Mouse (Mus musculus): ENCODE results near the gene Klhdc10. TPM values are rescaled to one million over a fixed set of nuclear protein-coding genes. Genes with fewer than 3 reads are reported as not detected.

The Klhdc10 gene
- polyA plus RNA-seq, 1 experiment = 84.2 TPM

GRCm38 (mm10) chr6:30476025-30476765 lies 74.5 kb downstream of the Klhdc10 start:
- no peak for DNase-seq
- Histone ChIP-seq H3K4me3 (replicated peaks; ENCODE audit: insufficient read depth, low read depth, low read length) (no peak overlapping the region), H3K27ac (ENCODE audit: insufficient read depth, low read length) (peak overlapping the region; percentile 51; the same call in 1 of the 2 replicates), H3K27me3 (ENCODE audit: control insufficient read depth, insufficient read depth, low read length) (no peaks in the 10 kb centered on the region), H3K4me1 (ENCODE audit: control insufficient read depth, insufficient read depth, low read length) (peaks cover 28% of the 10 kb centered on the region)
- 57% methylated on average over 10 of the region's 10 CpGs for WGBS
- TF ChIP-seq POLR2A (IDR thresholded peaks at IDR 0.05; ENCODE audit: borderline replicate concordance, insufficient read depth, low read length) = no peak
- TF ChIP-seq CTCF (IDR thresholded peaks at IDR 0.05; ENCODE audit: borderline replicate concordance, insufficient read depth, low read depth, low read length) = no peak

GRCm38 (mm10) chr6:30477210-30477714 lies 75.6 kb downstream of the Klhdc10 start:
- Histone ChIP-seq H3K4me1 (ENCODE audit: control insufficient read depth, insufficient read depth, low read length) (peaks cover 28% of the 10 kb centered on the region), H3K27ac (ENCODE audit: insufficient read depth, low read length) (peak overlapping the region; percentile 51), H3K27me3 (ENCODE audit: control insufficient read depth, insufficient read depth, low read length) (no peaks in the 10 kb centered on the region), H3K4me3 (replicated peaks; ENCODE audit: insufficient read depth, low read depth, low read length) (no peak overlapping the region)
- WGBS = 55% methylated on average over 8 of the region's 8 CpGs
- peak; percentile 60 to 74 for DNase-seq
- 0 out of 2 replicates have a peak, but pooled peaks have one; percentile 4 for TF ChIP-seq POLR2A (IDR thresholded peaks at IDR 0.05; ENCODE audit: borderline replicate concordance, insufficient read depth, low read length)
- no peak for TF ChIP-seq CTCF (IDR thresholded peaks at IDR 0.05; ENCODE audit: borderline replicate concordance, insufficient read depth, low read depth, low read length)

GRCm38 (mm10) chr6:30477784-30478183 lies 76.1 kb downstream of the Klhdc10 start:
- TF ChIP-seq POLR2A (IDR thresholded peaks at IDR 0.05; ENCODE audit: borderline replicate concordance, insufficient read depth, low read length) = no peak
- TF ChIP-seq CTCF (IDR thresholded peaks at IDR 0.05; ENCODE audit: borderline replicate concordance, insufficient read depth, low read depth, low read length) = no peak

GRCm38 (mm10) chr6:30479418-30479817 lies 77.8 kb downstream of the Klhdc10 start:
- H3K27me3 ChIP-seq (ENCODE audit: control insufficient read depth, insufficient read depth, low read length) = no peaks in the 10 kb centered on the region
- no peak overlapping the region for H3K4me3 ChIP-seq (replicated peaks; ENCODE audit: insufficient read depth, low read depth, low read length)
- DNase-seq = no peak
- WGBS = 49% methylated on average over 3 of the region's 3 CpGs
- peaks cover 28% of the 10 kb centered on the region for H3K4me1 ChIP-seq (ENCODE audit: control insufficient read depth, insufficient read depth, low read length)
- TF ChIP-seq CTCF (IDR thresholded peaks at IDR 0.05; ENCODE audit: borderline replicate concordance, insufficient read depth, low read depth, low read length) = no peak
- no peak for TF ChIP-seq POLR2A (IDR thresholded peaks at IDR 0.05; ENCODE audit: borderline replicate concordance, insufficient read depth, low read length)
- no peak overlapping the region; the same call in 1 of the 2 replicates for H3K27ac ChIP-seq (ENCODE audit: insufficient read depth, low read length)

More at GRCm38 (mm10) chr6:30477784-30478183, 76.1 kb downstream of the Klhdc10 start:
- DNase-seq = no peak
- Histone ChIP-seq H3K27ac (ENCODE audit: insufficient read depth, low read length) (peak overlapping the region; percentile 51; the same call in 1 of the 2 replicates), H3K27me3 (ENCODE audit: control insufficient read depth, insufficient read depth, low read length) (no peaks in the 10 kb centered on the region), H3K4me3 (replicated peaks; ENCODE audit: insufficient read depth, low read depth, low read length) (no peak overlapping the region), H3K4me1 (ENCODE audit: control insufficient read depth, insufficient read depth, low read length) (peaks cover 28% of the 10 kb centered on the region)
- 84% methylated on average over 6 of the region's 6 CpGs for WGBS

DNA sequence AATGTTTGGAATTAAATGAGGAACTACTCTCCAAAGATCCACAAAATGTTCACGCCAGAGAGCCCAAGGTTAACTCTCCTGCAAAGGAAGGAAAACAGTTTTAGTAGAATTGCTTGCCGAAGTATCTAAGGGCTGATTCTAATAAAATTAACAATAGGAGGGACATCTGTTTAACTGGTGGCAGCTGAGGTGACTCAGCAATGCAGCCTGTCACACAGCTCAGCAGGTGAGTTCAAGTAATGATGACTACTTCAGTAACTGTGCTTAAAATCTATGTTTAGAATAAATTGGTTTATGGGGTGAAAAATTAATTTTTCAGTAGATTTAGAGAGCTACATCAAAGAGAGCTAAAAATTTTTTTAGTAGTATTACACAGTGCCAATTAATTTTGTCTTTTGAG lies 81.2 kb downstream of the Klhdc10 start:
- 71% methylated on average over 2 of the region's 2 CpGs for WGBS

DNA sequence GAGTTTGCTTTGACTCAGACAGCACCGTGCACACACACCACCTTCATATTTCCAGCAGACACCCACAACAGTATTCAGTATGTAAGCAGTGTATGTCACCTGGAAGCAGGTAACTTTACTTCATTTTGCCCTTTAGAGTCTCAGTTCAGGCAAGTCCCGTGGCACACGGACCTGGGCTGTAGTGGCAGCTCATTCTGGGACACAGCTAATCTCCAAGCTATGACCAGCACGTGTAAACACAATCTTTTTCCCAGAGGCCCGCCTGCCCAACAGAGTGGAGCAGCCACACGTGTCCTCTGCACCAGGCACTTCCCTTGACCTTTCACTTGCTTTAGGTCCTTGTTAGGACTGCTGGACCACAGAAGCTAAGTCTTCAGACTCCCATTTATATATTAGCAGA lies 84.8 kb downstream of the Klhdc10 start:
- no peaks in the 10 kb centered on the region for H3K27me3 ChIP-seq (ENCODE audit: control insufficient read depth, insufficient read depth, low read length)
- WGBS = 90% methylated on average over 6 of the region's 6 CpGs
- no peak overlapping the region for H3K4me3 ChIP-seq (replicated peaks; ENCODE audit: insufficient read depth, low read depth, low read length)
- H3K4me1 ChIP-seq (ENCODE audit: control insufficient read depth, insufficient read depth, low read length) = no peaks in the 10 kb centered on the region
- no peak for DNase-seq
- no peak overlapping the region for H3K27ac ChIP-seq (ENCODE audit: insufficient read depth, low read length)
- TF ChIP-seq POLR2A (IDR thresholded peaks at IDR 0.05; ENCODE audit: borderline replicate concordance, insufficient read depth, low read length) = no peak
- TF ChIP-seq CTCF (IDR thresholded peaks at IDR 0.05; ENCODE audit: borderline replicate concordance, insufficient read depth, low read depth, low read length) = no peak

More for the DNA sequence above, 81.2 kb downstream of the Klhdc10 start:
- Histone ChIP-seq H3K27me3 (ENCODE audit: control insufficient read depth, insufficient read depth, low read length) (no peaks in the 10 kb centered on the region), H3K27ac (ENCODE audit: insufficient read depth, low read length) (no peak overlapping the region), H3K4me3 (replicated peaks; ENCODE audit: insufficient read depth, low read depth, low read length) (no peak overlapping the region), H3K4me1 (ENCODE audit: control insufficient read depth, insufficient read depth, low read length) (peaks cover 11% of the 10 kb centered on the region)
- no peak for DNase-seq
- no peak for TF ChIP-seq POLR2A (IDR thresholded peaks at IDR 0.05; ENCODE audit: borderline replicate concordance, insufficient read depth, low read length)
- TF ChIP-seq CTCF (IDR thresholded peaks at IDR 0.05; ENCODE audit: borderline replicate concordance, insufficient read depth, low read depth, low read length) = no peak

- DNase-seq = no peak
- Histone ChIP-seq H3K27me3 (ENCODE audit: control insufficient read depth, insufficient read depth, low read length) (no peaks in the 10 kb centered on the region), H3K4me3 (replicated peaks; ENCODE audit: insufficient read depth, low read depth, low read length) (no peak overlapping the region), H3K4me1 (ENCODE audit: control insufficient read depth, insufficient read depth, low read length) (no peaks in the 10 kb centered on the region), H3K27ac (ENCODE audit: insufficient read depth, low read length) (no peak overlapping the region)
- no peak for TF ChIP-seq POLR2A (IDR thresholded peaks at IDR 0.05; ENCODE audit: borderline replicate concordance, insufficient read depth, low read length)
- TF ChIP-seq CTCF (IDR thresholded peaks at IDR 0.05; ENCODE audit: borderline replicate concordance, insufficient read depth, low read depth, low read length) = no peak
- 88% methylated on average over 3 of the region's 3 CpGs for WGBS
These were observed 97.4 kb downstream of the Klhdc10 start for GRCm38 (mm10) chr6:30499049-30499448.

Other genes starting within 250 kb of the Klhdc10 start
- gene Ube2h, start 97.3 kb upstream of the Klhdc10 start, polyA plus RNA-seq (2012; rRNA removed) = 78.4 and 78.9 TPM in 2 replicates
- 26.6 and 30.2 TPM in 2 replicates for gene Zc3hc1, start 10.8 kb upstream of the Klhdc10 start, polyA plus RNA-seq (2012; rRNA removed)
- 33.9 and 36.7 TPM in 2 replicates for gene Tmem209, start 107.9 kb downstream of the Klhdc10 start, polyA plus RNA-seq (2012; rRNA removed)
- 0.08 and 0.17 TPM in 2 replicates for gene Ssmem1, start 108.0 kb downstream of the Klhdc10 start, polyA plus RNA-seq (2012; rRNA removed)
- 7.0 and 7.7 TPM in 2 replicates for gene Cpa2, start 139.7 kb downstream of the Klhdc10 start, polyA plus RNA-seq (2012; rRNA removed)
- 0.14 and 0.16 TPM in 2 replicates for gene Cpa4, start 166.5 kb downstream of the Klhdc10 start, polyA plus RNA-seq (2012; rRNA removed)
- 0.05 TPM in 1 of 2 replicates, not detected in the other for gene Cpa5, start 209.1 kb downstream of the Klhdc10 start, polyA plus RNA-seq (2012; rRNA removed)
- not detected in 2 replicates for gene Cpa1, start 237.3 kb downstream of the Klhdc10 start, polyA plus RNA-seq (2012; rRNA removed)

Measured in cerebellum, adult 2 months (tissue).